22 mouse cellular contexts compared by ENCODE assay signal in the genomic region with DNA sequence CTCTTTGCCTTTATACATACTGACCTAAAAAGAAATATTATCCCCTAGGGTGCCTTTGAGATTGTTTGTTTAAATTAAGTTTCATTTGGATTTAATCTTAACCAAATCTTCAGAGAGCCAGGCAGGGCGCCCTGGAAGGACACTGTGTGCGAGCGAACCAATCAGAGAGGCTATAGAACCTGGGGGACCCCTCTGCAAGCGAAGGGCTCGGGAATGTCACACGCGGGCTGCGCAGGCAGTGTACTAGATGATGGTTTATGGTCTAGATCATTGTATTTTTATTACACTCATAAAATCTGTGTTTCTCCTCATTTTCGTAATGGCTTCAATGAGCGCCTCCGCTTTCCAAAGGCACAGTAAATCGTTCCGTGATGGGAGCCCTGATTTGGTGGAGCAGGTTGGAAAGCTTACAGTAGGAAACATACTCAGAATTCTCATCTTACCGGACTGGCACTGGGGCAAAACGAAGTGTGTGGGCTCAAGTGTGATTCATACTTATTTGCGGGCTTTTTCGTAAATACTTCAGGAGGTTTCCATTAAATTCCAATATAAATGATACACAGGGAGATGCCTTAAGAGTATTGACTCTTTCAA.
DNase-seq lines count a peak whose midpoint lies in the region; ATAC-seq lines count a peak whose summit lies in the region.
"Had no signal": no experiment of that assay in that cellular context is flagged by ENCODE, and none has a peak within 500 bp of the region (broad histone marks: within the 10 kb centered on the region; RNA-seq: fewer than 3 reads in every experiment).

No protein-coding gene starts in this region.

- H3K4me2 ChIP-seq in kidney, embryonic 15.5 days: 0 out of 2 replicates have a peak overlapping the region, but pooled peaks have one; percentile 13
- no peak overlapping the region for H3K4me2 ChIP-seq in midbrain, embryonic 14.5 days (ENCODE audit: low read length)
- no peak overlapping the region for H3K4me2 ChIP-seq in midbrain, embryonic 16.5 days (ENCODE audit: low read length)
- H3K4me2 ChIP-seq in midbrain, embryonic 15.5 days: no peak overlapping the region
- H3K4me2 ChIP-seq: forebrain, embryonic 12.5 days; liver, embryonic 11.5 days had no signal

- DNase-seq in kidney, postnatal 14 days: no peak
- DNase-seq in midbrain, embryonic 14.5 days: no peak
- DNase-seq: adrenal gland, adult 8-10 months; cerebellum, adult 8-10 months; gastrocnemius, adult 2 months; heart, adult 11 months; heart, postnatal 36 days; layer of hippocampus, postnatal 36 days; lung, adult 18-20 months; lung, postnatal 14 days; right cerebral cortex, adult 18-20 months; thymus, postnatal 25 days had no signal

- peaks cover 8% of the 10 kb centered on the region for H3K4me1 ChIP-seq in kidney, embryonic 15.5 days
- H3K4me1 ChIP-seq in midbrain, embryonic 14.5 days (ENCODE audit: control insufficient read depth, insufficient read depth, low read length): peaks cover 20% of the 10 kb centered on the region; the same call in 1 of the 2 replicates
- peaks cover 11% of the 10 kb centered on the region for H3K4me1 ChIP-seq in midbrain, embryonic 16.5 days (ENCODE audit: control insufficient read depth, insufficient read depth, low read length)
- peaks cover 26% of the 10 kb centered on the region for H3K4me1 ChIP-seq in midbrain, embryonic 15.5 days
- H3K4me1 ChIP-seq: megakaryocyte, embryonic 14.5 days had no signal

- peak; percentile 64; the same call in 1 of the 2 replicates for ATAC-seq in kidney, embryonic 15.5 days (replicated peaks; ENCODE audit: low FRiP score)
- no peak for ATAC-seq in midbrain, embryonic 14.5 days (ENCODE audit: low FRiP score, low TSS enrichment)
- ATAC-seq in midbrain, embryonic 16.5 days: no peak
- no peak for ATAC-seq in midbrain, embryonic 15.5 days (replicated peaks)
- ATAC-seq in granulocyte monocyte progenitor cell, adult 5-6 weeks (replicated peaks; ENCODE audit: poor library complexity, severe bottlenecking): no peak
- ATAC-seq in CD4-positive, CD25-positive, alpha-beta regulatory T cell, adult 4 months: no peak
- ATAC-seq: intestine, postnatal 0 days had no signal

- H3K36me3 ChIP-seq in kidney, embryonic 15.5 days: no peaks in the 10 kb centered on the region
- H3K36me3 ChIP-seq in midbrain, embryonic 14.5 days (ENCODE audit: control insufficient read depth, insufficient read depth, low read length): peaks cover 67% of the 10 kb centered on the region
- H3K36me3 ChIP-seq in midbrain, embryonic 16.5 days (ENCODE audit: control insufficient read depth, insufficient read depth, low read length): peaks cover 4% of the 10 kb centered on the region
- H3K36me3 ChIP-seq in midbrain, embryonic 15.5 days (replicated peaks): peaks cover 15% of the 10 kb centered on the region

- 35% methylated on average over 17 of the region's 17 CpGs for WGBS in kidney, embryonic 15.5 days
- WGBS in midbrain, embryonic 14.5 days: 91% methylated on average over 17 of the region's 17 CpGs
- 82% methylated on average over 17 of the region's 17 CpGs for WGBS in midbrain, embryonic 16.5 days
- WGBS in midbrain, embryonic 15.5 days: 83% methylated on average over 17 of the region's 17 CpGs

- no peak overlapping the region for H3K4me3 ChIP-seq in kidney, embryonic 15.5 days (replicated peaks)
- H3K4me3 ChIP-seq in midbrain, embryonic 14.5 days (replicated peaks; ENCODE audit: low read depth, low read length): no peak overlapping the region
- no peak overlapping the region for H3K4me3 ChIP-seq in midbrain, embryonic 16.5 days (ENCODE audit: low read depth, low read length)
- H3K4me3 ChIP-seq in midbrain, embryonic 15.5 days: no peak overlapping the region
- H3K4me3 ChIP-seq: forebrain, embryonic 12.5 days; gastrocnemius, adult 2 months; megakaryocyte, embryonic 14.5 days; myocyte had no signal

- peaks cover 45% of the 10 kb centered on the region for H3K27me3 ChIP-seq in kidney, embryonic 15.5 days
- no peaks in the 10 kb centered on the region for H3K27me3 ChIP-seq in midbrain, embryonic 14.5 days (ENCODE audit: control insufficient read depth, insufficient read depth, low read length)
- H3K27me3 ChIP-seq in midbrain, embryonic 16.5 days (ENCODE audit: control insufficient read depth, insufficient read depth, low read depth, low read length): no peaks in the 10 kb centered on the region
- H3K27me3 ChIP-seq in midbrain, embryonic 15.5 days (replicated peaks): no peaks in the 10 kb centered on the region
- H3K27me3 ChIP-seq: forebrain, embryonic 12.5 days; megakaryocyte, embryonic 14.5 days had no signal

- H3K27ac ChIP-seq in kidney, embryonic 15.5 days: no peak overlapping the region
- H3K27ac ChIP-seq in midbrain, embryonic 14.5 days (replicated peaks; ENCODE audit: low read depth, low read length): peak overlapping the region; percentile 67; the same call in 1 of the 2 replicates
- H3K27ac ChIP-seq in midbrain, embryonic 16.5 days (ENCODE audit: low read length): no peak overlapping the region
- H3K27ac ChIP-seq in midbrain, embryonic 15.5 days: 0 out of 2 replicates have a peak overlapping the region, but pooled peaks have one; percentile 39
- H3K27ac ChIP-seq: forebrain, embryonic 12.5 days; gastrocnemius, adult 2 months had no signal

- H3K9ac ChIP-seq in kidney, embryonic 15.5 days: no peak overlapping the region
- no peak overlapping the region for H3K9ac ChIP-seq in midbrain, embryonic 14.5 days (replicated peaks; ENCODE audit: low read length)
- H3K9ac ChIP-seq in midbrain, embryonic 16.5 days (ENCODE audit: low read depth, low read length): no peak overlapping the region
- no peak overlapping the region for H3K9ac ChIP-seq in midbrain, embryonic 15.5 days
- H3K9ac ChIP-seq: forebrain, embryonic 12.5 days had no signal

- H3K9me3 ChIP-seq in kidney, embryonic 15.5 days (replicated peaks): no peaks in the 10 kb centered on the region
- no peaks in the 10 kb centered on the region for H3K9me3 ChIP-seq in midbrain, embryonic 14.5 days (ENCODE audit: control insufficient read depth, low read length)
- no peaks in the 10 kb centered on the region for H3K9me3 ChIP-seq in midbrain, embryonic 16.5 days (replicated peaks; ENCODE audit: control insufficient read depth, low read length, poor library complexity, severe bottlenecking)
- H3K9me3 ChIP-seq in midbrain, embryonic 15.5 days: no peaks in the 10 kb centered on the region
- H3K9me3 ChIP-seq: forebrain, embryonic 12.5 days; megakaryocyte, embryonic 14.5 days had no signal

Comparison
In these comparisons a context has a peak if more than half of its experiments do, and no peak if none do; other contexts are left out.
1. H3K27ac ChIP-seq: peak in midbrain, embryonic 14.5 days (single experiment) and midbrain, embryonic 15.5 days (single experiment); none in kidney, embryonic 15.5 days (single experiment) and midbrain, embryonic 16.5 days (single experiment).